Mouse (Mus musculus) natural killer cell, adult 2 months (primary cell): ENCODE data around the gene Dcaf11.

Source experiments
- DNase-seq, 2 experiments: peaks; one replicate each; pipeline ENCODE4 v3.0.0; 2022; ENCODE audit warnings: low spot score in 2 of 2

Dcaf11 gene

GRCm38 (mm10) chr14:55559799-55560201 is at the start of gene Dcaf11:
Gene Dcaf11, plus strand, starts transcription at chr14:55560006.
- peak; percentile 89 to 90 for DNase-seq

GRCm38 (mm10) chr14:55510125-55510731 is 49.6 kb upstream of the Dcaf11 start, which contains the start of gene Cpne6:
Gene Cpne6, plus strand, starts transcription at chr14:55510445.
- no peak for DNase-seq

GRCm38 (mm10) chr14:55511037-55511436 is 48.8 kb upstream of the Dcaf11 start:
- DNase-seq = no peak

- no peak for DNase-seq
Observed at GRCm38 (mm10) chr14:55513927-55514326, 45.9 kb upstream of the Dcaf11 start.

GRCm38 (mm10) chr14:55515846-55516245 is 44.0 kb upstream of the Dcaf11 start:
- no peak for DNase-seq

GRCm38 (mm10) chr14:55518897-55519296 is 40.9 kb upstream of the Dcaf11 start:
- no peak for DNase-seq

- no peak for DNase-seq
Observed at GRCm38 (mm10) chr14:55519604-55520003, 40.2 kb upstream of the Dcaf11 start.

GRCm38 (mm10) chr14:55520451-55521361 is 39.1 kb upstream of the Dcaf11 start:
- DNase-seq = no peak

GRCm38 (mm10) chr14:55524062-55524461 is 35.7 kb upstream of the Dcaf11 start:
- no peak for DNase-seq

GRCm38 (mm10) chr14:55524785-55525184 is 35.0 kb upstream of the Dcaf11 start, which contains the start of gene Nrl:
Gene Nrl, minus strand, starts transcription at chr14:55524981.
- no peak for DNase-seq

GRCm38 (mm10) chr14:55526674-55527073 is 33.1 kb upstream of the Dcaf11 start:
- DNase-seq = no peak

- DNase-seq = peak in 1 of 2 experiments; percentile 34
Observed at GRCm38 (mm10) chr14:55527940-55528339, 31.9 kb upstream of the Dcaf11 start.

GRCm38 (mm10) chr14:55536116-55536745 is 23.6 kb upstream of the Dcaf11 start:
- peak in 1 of 2 experiments; percentile 41 for DNase-seq

- peak; percentile 77 for DNase-seq
Observed at GRCm38 (mm10) chr14:55540067-55540786, 19.6 kb upstream of the Dcaf11 start, which contains the start of gene Pck2. Gene Pck2, plus strand, starts transcription at chr14:55540266.

GRCm38 (mm10) chr14:55540787-55541321 is 19.0 kb upstream of the Dcaf11 start:
- DNase-seq = peak; percentile 12 to 62

GRCm38 (mm10) chr14:55542268-55542667 is 17.5 kb upstream of the Dcaf11 start:
- DNase-seq = no peak

- no peak for DNase-seq
Observed at GRCm38 (mm10) chr14:55544334-55544733, 15.5 kb upstream of the Dcaf11 start.

- DNase-seq = no peak
Observed at GRCm38 (mm10) chr14:55550191-55550590, 9.6 kb upstream of the Dcaf11 start.

- DNase-seq = no peak
Observed at GRCm38 (mm10) chr14:55551347-55551746, 8.5 kb upstream of the Dcaf11 start.

- no peak for DNase-seq
Observed at GRCm38 (mm10) chr14:55551794-55552193, 8.0 kb upstream of the Dcaf11 start.

- DNase-seq = no peak
Observed at GRCm38 (mm10) chr14:55554635-55555034, 5.2 kb upstream of the Dcaf11 start.
